Mouse (Mus musculus) cerebellum, adult 2 months (tissue): Measurements from ENCODE around the gene Vmn1r84.

ENCODE experiments used
- CTCF ChIP-seq: fragments of 200-500 bp; IDR thresholded peaks from 2 replicates; pipeline ENCODE4 v1.5.1; 2011; ENCODE audit warnings: low read depth, mild to moderate bottlenecking, control low read depth, low read length, moderate library complexity, borderline replicate concordance; ENCODE audit not compliant: insufficient read depth
- POLR2A ChIP-seq: fragments of 200-500 bp; IDR thresholded peaks from 2 replicates; pipeline ENCODE4 v1.6.1; 2011; ENCODE audit warnings: low read length, control low read depth, borderline replicate concordance; ENCODE audit not compliant: insufficient read depth

DNA sequence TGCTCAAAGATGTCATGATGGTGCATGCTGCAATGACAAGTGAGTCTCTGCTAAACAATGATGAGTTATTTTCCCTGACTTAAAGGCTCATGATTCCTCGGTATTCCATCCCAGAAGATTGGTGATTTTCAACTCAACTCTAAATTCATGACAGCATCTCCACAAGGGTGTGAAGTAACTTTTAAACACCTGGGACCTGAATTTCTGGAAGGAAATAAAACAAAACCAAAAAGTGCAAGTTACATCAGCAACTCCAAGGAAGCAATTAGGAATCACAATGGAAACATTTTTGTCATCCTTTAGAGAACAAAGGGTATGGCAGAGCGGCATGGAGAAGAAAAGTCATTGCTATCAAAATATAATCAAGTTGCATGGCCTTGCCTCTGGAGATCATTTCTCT, 39.7 kb downstream of the Vmn1r84 start, which contains the start of gene Vmn1r83:
- TF ChIP-seq POLR2A (no peak), CTCF (no peak)
